Mouse (Mus musculus): Measurements from ENCODE around the gene Tjp1. TPM values are rescaled to one million over a fixed set of nuclear protein-coding genes. Genes with fewer than 3 reads are reported as not detected.

The Tjp1 gene
- polyA plus RNA-seq (2016; fragmentation: Nextera tagmentation; extraction: Ambion mirVana) = 18.9 and 24.0 TPM in 2 replicates

- Histone ChIP-seq H3K4me1 (peaks cover 9% of the 10 kb centered on the region), H3K27me3 (ENCODE audit: low read depth, poor library complexity, severe bottlenecking) (peaks cover 79% of the 10 kb centered on the region), H3K9me3 (replicated peaks) (no peaks in the 10 kb centered on the region), H3K27ac (peak within 1 kb of the TSS; percentile 46; the same call in 1 of the 2 replicates), H3K4me3 (peak within 1 kb of the TSS; percentile 69), H3K36me3 (no peaks in the 10 kb centered on the region)
- 2% methylated on average over 103 of the region's 115 CpGs for WGBS
- peak; percentile 62 for DNase-seq (ENCODE audit: low spot score)
Measured at GRCm38 (mm10) chr7:65527071-65528007, at the start of gene Tjp1. Gene Tjp1, minus strand, starts transcription at chr7:65527781.

DNA sequence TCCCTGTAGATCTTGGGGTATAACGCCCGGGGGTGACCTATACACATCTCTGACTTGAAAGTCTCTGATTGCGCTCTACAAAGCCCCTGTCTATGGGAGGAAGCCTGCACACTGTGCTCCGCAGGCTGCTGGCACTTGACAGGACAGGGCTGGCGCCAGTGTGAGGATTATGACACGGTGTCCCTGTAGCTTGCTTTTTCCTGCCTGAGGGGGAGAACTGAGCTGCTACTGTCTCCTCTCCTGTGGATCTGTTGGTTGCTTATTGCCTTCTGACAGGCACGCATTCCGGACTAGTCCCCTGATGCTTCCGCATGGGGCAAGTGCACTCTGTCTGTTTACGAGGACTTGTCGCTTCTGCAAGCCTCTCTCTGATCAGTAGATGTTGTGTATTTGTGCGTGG lies 49.5 kb upstream of the Tjp1 start:
- 59% methylated on average over 12 of the region's 12 CpGs for WGBS
- Histone ChIP-seq H3K4me1 (peaks cover 10% of the 10 kb centered on the region; the same call in 1 of the 2 replicates), H3K27ac (no peak overlapping the region), H3K36me3 (no peaks in the 10 kb centered on the region), H3K27me3 (ENCODE audit: low read depth, poor library complexity, severe bottlenecking) (no peaks in the 10 kb centered on the region), H3K4me3 (no peak overlapping the region), H3K9me3 (replicated peaks) (no peaks in the 10 kb centered on the region)
- DNase-seq (ENCODE audit: low spot score) = no peak

DNA sequence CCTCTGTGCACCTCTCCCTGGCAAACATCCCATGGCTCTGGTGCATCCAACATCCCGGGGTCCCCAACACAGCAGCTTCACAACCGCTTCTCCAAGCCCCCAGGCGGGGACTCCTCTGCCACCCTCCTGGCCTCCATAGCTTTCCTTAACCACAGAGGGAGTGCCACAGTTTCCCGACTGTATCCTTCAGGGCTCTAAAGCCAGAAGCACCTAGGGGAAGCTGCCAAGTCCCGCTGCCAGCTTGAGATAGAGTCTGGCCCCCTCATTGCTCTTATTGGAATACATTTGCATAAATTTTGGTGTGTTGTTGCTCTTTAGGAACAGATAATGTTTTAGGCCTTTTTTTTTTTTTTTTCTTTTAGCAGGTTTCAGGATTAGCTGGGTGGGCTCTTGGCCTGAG lies 45.1 kb upstream of the Tjp1 start:
- H3K27ac ChIP-seq = no peak overlapping the region
- peaks cover 6% of the 10 kb centered on the region; the same call in 1 of the 2 replicates for H3K4me1 ChIP-seq
- H3K9me3 ChIP-seq (replicated peaks) = no peaks in the 10 kb centered on the region
- no peak overlapping the region for H3K4me3 ChIP-seq
- H3K36me3 ChIP-seq = no peaks in the 10 kb centered on the region
- 78% methylated on average over 5 of the region's 5 CpGs for WGBS
- no peak for DNase-seq (ENCODE audit: low spot score)
- no peaks in the 10 kb centered on the region for H3K27me3 ChIP-seq (ENCODE audit: low read depth, poor library complexity, severe bottlenecking)

DNA sequence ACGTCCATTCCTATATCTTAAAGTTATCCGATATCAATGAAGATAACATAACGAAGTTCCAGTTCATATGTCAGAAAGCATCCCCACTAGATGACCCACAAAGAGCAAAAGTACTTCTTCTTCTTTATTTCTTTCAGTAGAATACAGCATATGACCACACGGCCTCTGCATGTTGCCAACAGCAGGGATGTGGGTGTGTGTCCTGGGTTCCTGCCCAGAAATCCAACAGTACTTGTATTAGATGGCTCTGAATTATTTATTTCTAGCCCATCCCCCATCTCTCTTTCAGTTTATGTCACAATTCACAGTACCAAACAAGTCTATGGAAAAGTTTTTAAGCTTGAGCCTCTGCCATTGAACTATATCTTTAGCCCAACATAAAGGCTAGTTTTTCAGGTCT lies 43.1 kb upstream of the Tjp1 start:
- no peaks in the 10 kb centered on the region for H3K27me3 ChIP-seq (ENCODE audit: low read depth, poor library complexity, severe bottlenecking)
- no peaks in the 10 kb centered on the region for H3K36me3 ChIP-seq
- H3K4me3 ChIP-seq = no peak overlapping the region
- H3K4me1 ChIP-seq = no peaks in the 10 kb centered on the region
- H3K27ac ChIP-seq = no peak overlapping the region
- H3K9me3 ChIP-seq (replicated peaks) = no peaks in the 10 kb centered on the region
- WGBS = 90% methylated on average over 4 of the region's 4 CpGs
- no peak for DNase-seq (ENCODE audit: low spot score)

GRCm38 (mm10) chr7:65555996-65556395 lies 28.4 kb upstream of the Tjp1 start:
- DNase-seq (ENCODE audit: low spot score) = no peak
- WGBS = 65% methylated on average over 1 of the region's 1 CpGs

DNA sequence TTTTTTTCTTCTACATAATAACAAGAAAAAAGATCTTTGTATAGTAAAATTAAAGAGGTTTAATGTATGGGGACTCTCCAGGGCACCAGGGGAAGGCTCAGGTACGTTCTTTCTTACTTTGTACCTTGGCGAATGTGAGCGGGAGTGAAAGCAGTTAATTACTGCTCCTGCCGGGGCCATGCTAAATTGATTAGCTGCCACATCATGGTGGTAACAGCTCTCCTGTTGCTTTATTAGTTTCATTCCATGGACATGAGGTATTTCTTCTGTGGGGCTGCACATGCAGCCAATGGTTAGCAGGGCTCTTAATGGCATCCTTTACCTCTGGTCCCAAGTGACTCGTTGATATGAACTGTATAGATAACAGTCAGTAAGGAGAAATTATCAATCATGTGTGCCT lies 18.2 kb upstream of the Tjp1 start:
- Histone ChIP-seq H3K4me1 (peaks cover 14% of the 10 kb centered on the region), H3K36me3 (no peaks in the 10 kb centered on the region), H3K27ac (no peak overlapping the region), H3K27me3 (ENCODE audit: low read depth, poor library complexity, severe bottlenecking) (peaks cover 21% of the 10 kb centered on the region), H3K4me3 (no peak overlapping the region), H3K9me3 (replicated peaks) (no peaks in the 10 kb centered on the region)
- WGBS = 16% methylated on average over 5 of the region's 5 CpGs
- peak; percentile 46 for DNase-seq (ENCODE audit: low spot score)

More at GRCm38 (mm10) chr7:65555996-65556395, 28.4 kb upstream of the Tjp1 start:
- Histone ChIP-seq H3K9me3 (replicated peaks) (no peaks in the 10 kb centered on the region), H3K27me3 (ENCODE audit: low read depth, poor library complexity, severe bottlenecking) (no peaks in the 10 kb centered on the region), H3K4me3 (no peak overlapping the region), H3K36me3 (no peaks in the 10 kb centered on the region), H3K4me1 (no peaks in the 10 kb centered on the region), H3K27ac (no peak overlapping the region)

GRCm38 (mm10) chr7:65532689-65533088 lies 5.1 kb upstream of the Tjp1 start:
- H3K27me3 ChIP-seq (ENCODE audit: low read depth, poor library complexity, severe bottlenecking) = peaks cover 31% of the 10 kb centered on the region
- no peaks in the 10 kb centered on the region for H3K9me3 ChIP-seq (replicated peaks)
- H3K36me3 ChIP-seq = no peaks in the 10 kb centered on the region
- H3K4me3 ChIP-seq = no peak overlapping the region
- 66% methylated on average over 4 of the region's 4 CpGs for WGBS
- no peak for DNase-seq (ENCODE audit: low spot score)
- peaks cover 2% of the 10 kb centered on the region; the same call in 1 of the 2 replicates for H3K4me1 ChIP-seq
- H3K27ac ChIP-seq = no peak overlapping the region

- H3K4me1 ChIP-seq = peaks cover 9% of the 10 kb centered on the region
- no peak overlapping the region for H3K27ac ChIP-seq
- no peaks in the 10 kb centered on the region for H3K36me3 ChIP-seq
- H3K27me3 ChIP-seq (ENCODE audit: low read depth, poor library complexity, severe bottlenecking) = peaks cover 53% of the 10 kb centered on the region
- DNase-seq (ENCODE audit: low spot score) = no peak
- 86% methylated on average over 4 of the region's 4 CpGs for WGBS
- H3K9me3 ChIP-seq (replicated peaks) = no peaks in the 10 kb centered on the region
- H3K4me3 ChIP-seq = no peak overlapping the region
Measured at GRCm38 (mm10) chr7:65523116-65523515, 4.5 kb downstream of the Tjp1 start.

DNA sequence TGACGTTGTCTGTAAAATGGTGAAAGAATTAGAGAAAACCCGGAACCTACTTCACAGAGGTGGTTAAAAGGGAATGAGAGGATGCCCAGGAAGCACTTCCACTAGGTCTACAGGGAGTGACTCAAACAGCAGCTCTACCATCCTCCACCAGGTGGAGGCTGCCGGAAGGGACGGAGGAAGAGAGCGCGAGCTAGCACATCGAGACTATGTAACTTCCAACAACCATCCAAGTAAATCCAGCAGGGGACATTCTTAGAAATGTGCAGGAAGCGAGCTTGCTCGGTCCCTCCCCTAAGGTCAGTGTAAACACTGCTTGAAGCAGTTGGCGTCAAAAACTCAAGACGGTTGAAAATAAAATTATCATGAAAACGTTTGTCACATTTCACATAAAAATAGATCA lies 5.1 kb downstream of the Tjp1 start:
- no peak for DNase-seq (ENCODE audit: low spot score)
- H3K27ac ChIP-seq = no peak overlapping the region
- H3K4me1 ChIP-seq = peaks cover 5% of the 10 kb centered on the region
- peaks cover 47% of the 10 kb centered on the region for H3K27me3 ChIP-seq (ENCODE audit: low read depth, poor library complexity, severe bottlenecking)
- H3K9me3 ChIP-seq (replicated peaks) = no peaks in the 10 kb centered on the region
- no peak overlapping the region for H3K4me3 ChIP-seq
- H3K36me3 ChIP-seq = no peaks in the 10 kb centered on the region
- 68% methylated on average over 12 of the region's 12 CpGs for WGBS

DNA sequence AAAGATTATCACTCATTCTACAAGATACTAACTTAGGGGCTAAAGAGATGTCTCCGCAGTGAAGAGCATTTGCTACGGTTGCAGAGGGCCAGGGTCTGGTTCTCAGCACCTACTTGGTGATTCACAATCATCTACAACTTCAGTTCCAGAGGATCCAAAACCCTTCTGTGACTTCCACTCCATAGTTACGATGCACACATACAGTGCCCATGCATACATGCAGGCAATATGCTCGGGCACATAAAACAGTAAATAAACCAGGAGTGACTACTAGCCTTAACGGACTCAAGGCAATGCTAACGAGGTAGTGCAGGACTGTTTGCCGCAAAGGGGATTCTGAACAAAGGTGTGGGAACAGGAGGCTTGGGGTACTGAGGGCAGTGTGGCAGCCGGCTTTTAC lies 7.0 kb downstream of the Tjp1 start:
- Histone ChIP-seq H3K4me3 (no peak overlapping the region), H3K27ac (no peak overlapping the region), H3K27me3 (ENCODE audit: low read depth, poor library complexity, severe bottlenecking) (peaks cover 28% of the 10 kb centered on the region), H3K36me3 (no peaks in the 10 kb centered on the region), H3K9me3 (replicated peaks) (no peaks in the 10 kb centered on the region), H3K4me1 (no peaks in the 10 kb centered on the region)
- 90% methylated on average over 8 of the region's 8 CpGs for WGBS
- no peak for DNase-seq (ENCODE audit: low spot score)

- no peaks in the 10 kb centered on the region for H3K36me3 ChIP-seq
- H3K4me3 ChIP-seq = no peak overlapping the region
- H3K9me3 ChIP-seq (replicated peaks) = no peaks in the 10 kb centered on the region
- peak; percentile 88 for DNase-seq (ENCODE audit: low spot score)
- WGBS = 49% methylated on average over 12 of the region's 12 CpGs
- H3K27me3 ChIP-seq (ENCODE audit: low read depth, poor library complexity, severe bottlenecking) = peaks cover 22% of the 10 kb centered on the region
- no peaks in the 10 kb centered on the region for H3K4me1 ChIP-seq
- no peak overlapping the region for H3K27ac ChIP-seq
Measured at GRCm38 (mm10) chr7:65519788-65520563, 7.6 kb downstream of the Tjp1 start.

GRCm38 (mm10) chr7:65516903-65517302 lies 10.7 kb downstream of the Tjp1 start:
- no peak overlapping the region for H3K27ac ChIP-seq

More at GRCm38 (mm10) chr7:65516903-65517302, 10.7 kb downstream of the Tjp1 start:
- 75% methylated on average over 8 of the region's 8 CpGs for WGBS
- DNase-seq (ENCODE audit: low spot score) = no peak
- H3K36me3 ChIP-seq = no peaks in the 10 kb centered on the region
- no peaks in the 10 kb centered on the region for H3K27me3 ChIP-seq (ENCODE audit: low read depth, poor library complexity, severe bottlenecking)
- H3K9me3 ChIP-seq (replicated peaks) = no peaks in the 10 kb centered on the region
- H3K4me3 ChIP-seq = no peak overlapping the region
- H3K4me1 ChIP-seq = peaks cover 6% of the 10 kb centered on the region

Measured in limb, embryonic 10.5 days (tissue).